Mouse (Mus musculus) limb, embryonic 13.5 days (tissue): ENCODE results near the gene Adam17. TPM values are rescaled to one million over a fixed set of nuclear protein-coding genes. Genes with fewer than 3 reads are reported as not detected.
A peak's percentile ranks its signal among the peaks of the same experiment; 100 is the strongest.

Experiments
- ATAC-seq: fragments of 200-750 bp; cut with Nextera tagmentation; 2 replicates; pipeline ENCODE4 v1.8.0; 2017; ENCODE audit warnings: low read depth, moderate number of reproducible peaks, moderate TSS enrichment; ENCODE audit not compliant: low FRiP score
- H3K27ac ChIP-seq: fragments of 300-500 bp; sonication (generic); 2 replicates; pipeline ENCODE4 v1.5.1; 2015; ENCODE audit warnings: inconsistent platforms, mild to moderate bottlenecking, moderate library complexity
- H3K27me3 ChIP-seq: fragments of 300-500 bp; sonication (generic); 2 replicates; pipeline ENCODE4 v1.6.1; 2015; ENCODE audit warnings: mild to moderate bottlenecking, inconsistent platforms
- H3K36me3 ChIP-seq: fragments of 300-500 bp; sonication (generic); 2 replicates; pipeline ENCODE4 v1.6.1; 2015; ENCODE audit warnings: inconsistent platforms, mild to moderate bottlenecking, moderate library complexity
- H3K4me1 ChIP-seq: fragments of 300-500 bp; sonication (generic); 2 replicates; pipeline ENCODE4 v1.6.1; 2015; ENCODE audit warnings: inconsistent platforms
- H3K4me2 ChIP-seq: fragments of 300-500 bp; sonication (generic); replicated peaks from 2 replicates; pipeline ENCODE4 v1.6.1; 2015; ENCODE audit warnings: inconsistent platforms, mild to moderate bottlenecking, moderate library complexity
- H3K4me3 ChIP-seq: fragments of 300-500 bp; sonication (generic); 2 replicates; pipeline ENCODE4 v1.5.1; 2015; ENCODE audit warnings: moderate library complexity, mild to moderate bottlenecking, inconsistent platforms
- H3K9ac ChIP-seq: fragments of 300-500 bp; sonication (generic); 2 replicates; pipeline ENCODE4 v1.6.1; 2015; ENCODE audit warnings: mild to moderate bottlenecking, inconsistent platforms
- H3K9me3 ChIP-seq: fragments of 300-500 bp; sonication (generic); 2 replicates; pipeline ENCODE4 v1.6.1; 2016; ENCODE audit warnings: inconsistent platforms
- WGBS: fragments of 180-500 bp; shearing (Covaris S2); methylation state at CpG from one replicate; pipeline ENCODE4 v1.1.7; 2015; 5-methylcytosine and 5-hydroxymethylcytosine counted together
- polyA plus RNA-seq: library from polyadenylated mRNA; unstranded; fragments of >200 nt; fragmentation: Nextera tagmentation; extraction: Ambion mirVana; gene quantifications from 2 replicates; pipeline ENCODE4 v1.2.1, GENCODE M21; 2015

Adam17 gene
- polyA plus RNA-seq, 1 experiment from 2014 or later: 45.4 TPM

DNA sequence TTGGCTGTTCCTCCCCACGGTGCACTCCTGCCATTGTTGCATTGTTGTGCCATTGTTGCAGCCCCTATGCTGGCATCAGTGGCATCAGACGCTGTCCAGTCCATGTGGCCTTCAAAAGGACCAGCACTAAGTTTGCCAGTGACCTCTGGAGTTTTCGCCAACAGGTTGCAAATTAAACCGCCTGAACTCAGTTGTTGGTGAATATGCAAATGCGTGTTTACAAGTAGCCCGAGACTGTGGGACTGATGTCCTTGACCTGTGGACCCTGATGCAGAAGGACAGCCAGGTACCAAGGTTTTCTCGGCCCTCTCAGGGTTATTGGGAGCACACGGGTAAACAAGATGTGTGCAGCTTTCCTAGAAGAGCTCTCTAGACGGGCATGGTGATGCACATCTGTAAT lies 52.3 kb downstream of the Adam17 start:
- H3K4me3 ChIP-seq: no peak overlapping the region
- H3K36me3 ChIP-seq: peaks cover 70% of the 10 kb centered on the region
- no peaks in the 10 kb centered on the region for H3K27me3 ChIP-seq
- no peak overlapping the region for H3K27ac ChIP-seq
- H3K4me2 ChIP-seq: no peak overlapping the region
- 82% methylated on average over 9 of the region's 9 CpGs for WGBS
- no peak overlapping the region for H3K9ac ChIP-seq
- peaks cover 6% of the 10 kb centered on the region; the same call in 1 of the 2 replicates for H3K4me1 ChIP-seq
- H3K9me3 ChIP-seq: no peaks in the 10 kb centered on the region
- ATAC-seq: no peak

DNA sequence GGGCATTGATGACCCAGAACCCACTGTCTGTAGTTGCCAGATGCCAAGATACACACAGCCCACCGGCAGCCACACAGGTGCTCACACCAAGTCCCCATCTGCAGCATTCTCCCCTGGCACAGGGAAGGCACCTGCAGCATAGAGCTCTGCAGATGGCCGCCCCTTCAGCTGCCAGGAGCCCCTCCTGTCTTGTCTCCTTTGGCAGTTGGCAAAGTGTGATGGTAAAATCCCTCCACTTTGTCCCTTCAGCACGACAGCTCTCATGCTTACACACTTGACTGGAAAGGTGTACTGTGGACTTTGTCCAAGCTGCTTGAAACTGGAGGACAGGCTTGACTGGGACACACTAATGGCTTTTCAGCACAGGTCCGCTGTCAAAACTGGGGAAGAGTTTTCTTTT lies 53.1 kb downstream of the Adam17 start:
- H3K9ac ChIP-seq: no peak overlapping the region
- no peak overlapping the region for H3K4me3 ChIP-seq
- no peak overlapping the region for H3K27ac ChIP-seq
- WGBS: 86% methylated on average over 4 of the region's 4 CpGs
- ATAC-seq: no peak
- no peaks in the 10 kb centered on the region for H3K9me3 ChIP-seq
- H3K27me3 ChIP-seq: no peaks in the 10 kb centered on the region
- H3K4me1 ChIP-seq: peaks cover 6% of the 10 kb centered on the region; the same call in 1 of the 2 replicates
- H3K36me3 ChIP-seq: peaks cover 63% of the 10 kb centered on the region
- no peak overlapping the region for H3K4me2 ChIP-seq

GRCm38 (mm10) chr12:21318143-21318895 lies 55.1 kb downstream of the Adam17 start:
- Histone ChIP-seq H3K9me3 (no peaks in the 10 kb centered on the region), H3K27me3 (no peaks in the 10 kb centered on the region), H3K27ac (no peak overlapping the region), H3K4me3 (no peak overlapping the region), H3K4me1 (peaks cover 6% of the 10 kb centered on the region; the same call in 1 of the 2 replicates), H3K4me2 (no peak overlapping the region), H3K36me3 (peaks cover 67% of the 10 kb centered on the region), H3K9ac (no peak overlapping the region)
- 76% methylated on average over 12 of the region's 12 CpGs for WGBS
- no peak for ATAC-seq

GRCm38 (mm10) chr12:21316869-21317265 lies 56.6 kb downstream of the Adam17 start:
- no peaks in the 10 kb centered on the region for H3K27me3 ChIP-seq
- H3K36me3 ChIP-seq: peaks cover 65% of the 10 kb centered on the region
- peak overlapping the region; percentile 77 for H3K9ac ChIP-seq
- peak overlapping the region; percentile 62 for H3K4me3 ChIP-seq
- ATAC-seq: no peak
- 34% methylated on average over 7 of the region's 7 CpGs for WGBS
- H3K4me1 ChIP-seq: peaks cover 6% of the 10 kb centered on the region; the same call in 1 of the 2 replicates
- H3K9me3 ChIP-seq: no peaks in the 10 kb centered on the region
- no peak overlapping the region for H3K27ac ChIP-seq
- peak overlapping the region; percentile 69 for H3K4me2 ChIP-seq

GRCm38 (mm10) chr12:21315923-21316868 lies 57.2 kb downstream of the Adam17 start, which contains the start of gene Iah1:
Gene Iah1 (plus strand): TSS chr12:21316389.
- Histone ChIP-seq H3K4me3 (peak within 1 kb of the TSS; percentile 62), H3K27ac (peak within 1 kb of the TSS; percentile 64; the same call in 1 of the 2 replicates), H3K4me2 (peak within 1 kb of the TSS; percentile 69), H3K9ac (peak within 1 kb of the TSS; percentile 77), H3K4me1 (peaks cover 6% of the 10 kb centered on the region; the same call in 1 of the 2 replicates), H3K9me3 (no peaks in the 10 kb centered on the region), H3K36me3 (peaks cover 68% of the 10 kb centered on the region), H3K27me3 (no peaks in the 10 kb centered on the region)
- 3% methylated on average over 59 of the region's 59 CpGs for WGBS
- peak; percentile 93 for ATAC-seq

- WGBS: 95% methylated on average over 5 of the region's 5 CpGs
- Histone ChIP-seq H3K9ac (no peak overlapping the region), H3K27me3 (no peaks in the 10 kb centered on the region), H3K4me2 (no peak overlapping the region), H3K27ac (no peak overlapping the region), H3K4me1 (peaks cover 5% of the 10 kb centered on the region; the same call in 1 of the 2 replicates), H3K4me3 (no peak overlapping the region), H3K36me3 (peaks cover 79% of the 10 kb centered on the region), H3K9me3 (no peaks in the 10 kb centered on the region)
- ATAC-seq: no peak
These were observed 61.2 kb downstream of the Adam17 start for GRCm38 (mm10) chr12:21312201-21312600.

GRCm38 (mm10) chr12:21306721-21307120 lies 66.7 kb downstream of the Adam17 start:
- Histone ChIP-seq H3K27ac (no peak overlapping the region), H3K27me3 (no peaks in the 10 kb centered on the region), H3K36me3 (peaks cover 94% of the 10 kb centered on the region), H3K9me3 (no peaks in the 10 kb centered on the region), H3K4me1 (no peaks in the 10 kb centered on the region), H3K4me2 (no peak overlapping the region), H3K4me3 (no peak overlapping the region), H3K9ac (no peak overlapping the region)
- peak; percentile 60; the same call in 1 of the 2 replicates for ATAC-seq
- 61% methylated on average over 4 of the region's 4 CpGs for whole genome bisulfite sequencing

DNA sequence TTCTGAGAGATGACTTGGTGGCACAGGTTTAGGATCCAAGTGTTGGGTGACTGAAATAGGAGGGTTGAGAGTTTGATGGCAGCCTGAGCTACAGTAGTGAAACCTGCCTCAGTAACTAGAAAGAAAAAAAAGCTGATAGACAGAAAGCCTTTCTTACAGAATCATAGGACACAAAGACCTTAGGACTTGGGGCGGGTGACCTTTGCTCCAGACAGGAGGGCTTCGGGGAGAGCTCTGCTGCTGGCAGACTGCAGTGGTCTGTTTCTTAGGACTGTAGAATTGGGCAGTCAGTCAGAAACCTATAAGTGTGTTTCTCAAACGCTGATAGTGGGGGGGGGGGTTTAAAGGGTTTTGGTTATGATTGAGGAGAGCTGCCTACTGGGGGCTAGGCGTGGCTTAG lies 67.7 kb downstream of the Adam17 start:
- no peaks in the 10 kb centered on the region for H3K27me3 ChIP-seq
- H3K36me3 ChIP-seq: peaks cover 92% of the 10 kb centered on the region
- no peak overlapping the region for H3K27ac ChIP-seq

GRCm38 (mm10) chr12:21302361-21302783 lies 71.1 kb downstream of the Adam17 start:
- WGBS: 91% methylated on average over 5 of the region's 5 CpGs
- no peak overlapping the region for H3K27ac ChIP-seq
- H3K4me3 ChIP-seq: no peak overlapping the region
- no peak for ATAC-seq
- H3K4me2 ChIP-seq: no peak overlapping the region
- H3K4me1 ChIP-seq: no peaks in the 10 kb centered on the region
- no peaks in the 10 kb centered on the region for H3K9me3 ChIP-seq
- no peak overlapping the region for H3K9ac ChIP-seq
- no peaks in the 10 kb centered on the region for H3K27me3 ChIP-seq
- peaks cover 86% of the 10 kb centered on the region for H3K36me3 ChIP-seq

More for the DNA sequence above, 67.7 kb downstream of the Adam17 start:
- Histone ChIP-seq H3K4me2 (no peak overlapping the region), H3K4me1 (no peaks in the 10 kb centered on the region), H3K9me3 (no peaks in the 10 kb centered on the region), H3K9ac (no peak overlapping the region), H3K4me3 (no peak overlapping the region)
- ATAC-seq: no peak
- 95% methylated on average over 4 of the region's 4 CpGs for WGBS

DNA sequence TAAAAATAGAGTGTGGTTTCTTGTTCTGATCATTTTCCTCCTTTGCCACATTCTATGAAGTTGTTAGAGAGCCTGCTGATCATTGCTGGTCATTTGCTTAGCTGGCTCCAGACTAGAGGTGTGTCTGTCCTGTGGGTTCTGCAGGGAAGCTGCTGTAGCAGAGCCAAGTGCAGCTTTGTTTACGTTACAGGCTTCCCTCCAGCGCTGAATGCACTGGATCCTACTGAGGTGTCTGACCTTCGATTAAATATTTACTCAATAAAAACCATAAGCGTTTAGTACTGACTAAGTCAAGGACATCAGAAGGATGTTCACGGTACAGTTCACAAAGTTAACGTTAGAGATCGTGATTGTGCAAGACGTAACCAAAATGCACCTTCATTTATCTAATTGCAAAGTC lies 71.5 kb downstream of the Adam17 start:
- no peaks in the 10 kb centered on the region for H3K4me1 ChIP-seq
- H3K4me3 ChIP-seq: no peak overlapping the region
- ATAC-seq: no peak
- no peak overlapping the region for H3K4me2 ChIP-seq
- H3K9ac ChIP-seq: no peak overlapping the region
- WGBS: 91% methylated on average over 8 of the region's 8 CpGs
- H3K27me3 ChIP-seq: no peaks in the 10 kb centered on the region
- H3K27ac ChIP-seq: no peak overlapping the region
- H3K36me3 ChIP-seq: peaks cover 86% of the 10 kb centered on the region
- no peaks in the 10 kb centered on the region for H3K9me3 ChIP-seq

- WGBS: 88% methylated on average over 7 of the region's 7 CpGs
- peaks cover 85% of the 10 kb centered on the region for H3K36me3 ChIP-seq
- H3K9ac ChIP-seq: no peak overlapping the region
- ATAC-seq: no peak
- no peak overlapping the region for H3K27ac ChIP-seq
- no peaks in the 10 kb centered on the region for H3K27me3 ChIP-seq
- H3K4me1 ChIP-seq: no peaks in the 10 kb centered on the region
- H3K4me3 ChIP-seq: no peak overlapping the region
- no peaks in the 10 kb centered on the region for H3K9me3 ChIP-seq
- no peak overlapping the region for H3K4me2 ChIP-seq
These were observed 72.1 kb downstream of the Adam17 start for GRCm38 (mm10) chr12:21301324-21301723.

GRCm38 (mm10) chr12:21298856-21299255 lies 74.6 kb downstream of the Adam17 start:
- H3K4me3 ChIP-seq: no peak overlapping the region
- ATAC-seq: no peak
- H3K4me2 ChIP-seq: no peak overlapping the region
- peaks cover 86% of the 10 kb centered on the region for H3K36me3 ChIP-seq
- no peak overlapping the region for H3K9ac ChIP-seq
- no peaks in the 10 kb centered on the region for H3K27me3 ChIP-seq
- no peaks in the 10 kb centered on the region for H3K9me3 ChIP-seq
- H3K4me1 ChIP-seq: no peaks in the 10 kb centered on the region
- H3K27ac ChIP-seq: no peak overlapping the region
- WGBS: 93% methylated on average over 11 of the region's 11 CpGs
